Mouse (Mus musculus) layer of hippocampus, adult 11-12 months (tissue): ENCODE measurements around the gene Uqcrc2.

Source experiments
- DNase-seq: peaks from one replicate; pipeline ENCODE4 v3.0.0; 2022; ENCODE audit warnings: low spot score

Gene Uqcrc2

DNA sequence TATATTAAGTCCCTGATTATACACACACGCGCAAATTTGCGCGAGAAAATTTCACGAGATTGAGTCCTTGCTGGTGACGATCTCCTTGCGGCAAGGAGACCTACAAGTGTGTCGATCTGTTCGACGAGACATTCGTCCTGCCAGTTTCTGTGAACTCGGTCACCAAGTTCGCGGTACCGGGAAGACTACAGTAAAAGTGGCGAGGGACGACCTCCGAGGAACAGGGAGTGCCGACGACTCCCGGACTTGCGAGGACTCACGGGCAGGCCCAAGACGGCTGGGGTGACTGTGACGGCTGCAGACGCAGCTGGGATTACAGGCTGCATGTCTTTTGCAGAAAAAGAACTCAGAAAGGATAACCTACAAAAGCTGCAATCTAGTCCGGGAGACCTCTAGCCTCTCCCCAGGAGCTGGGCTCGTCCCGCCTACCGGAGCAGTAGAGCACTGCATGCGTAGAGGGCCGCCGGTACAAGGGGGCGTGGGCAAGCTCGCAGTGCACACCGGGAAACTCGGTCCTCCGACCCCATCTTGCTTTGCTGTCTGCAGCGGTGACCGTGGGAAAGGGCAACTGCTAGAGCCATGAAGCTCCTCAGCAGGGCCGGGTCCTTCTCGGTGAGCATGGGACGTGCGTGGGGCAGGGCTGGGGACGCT is at the start of gene Uqcrc2:
Uqcrc2 (plus strand) TSS at position 466 of the 651 bp plus-strand sequence.
- peak; percentile 87 for DNase-seq

DNA sequence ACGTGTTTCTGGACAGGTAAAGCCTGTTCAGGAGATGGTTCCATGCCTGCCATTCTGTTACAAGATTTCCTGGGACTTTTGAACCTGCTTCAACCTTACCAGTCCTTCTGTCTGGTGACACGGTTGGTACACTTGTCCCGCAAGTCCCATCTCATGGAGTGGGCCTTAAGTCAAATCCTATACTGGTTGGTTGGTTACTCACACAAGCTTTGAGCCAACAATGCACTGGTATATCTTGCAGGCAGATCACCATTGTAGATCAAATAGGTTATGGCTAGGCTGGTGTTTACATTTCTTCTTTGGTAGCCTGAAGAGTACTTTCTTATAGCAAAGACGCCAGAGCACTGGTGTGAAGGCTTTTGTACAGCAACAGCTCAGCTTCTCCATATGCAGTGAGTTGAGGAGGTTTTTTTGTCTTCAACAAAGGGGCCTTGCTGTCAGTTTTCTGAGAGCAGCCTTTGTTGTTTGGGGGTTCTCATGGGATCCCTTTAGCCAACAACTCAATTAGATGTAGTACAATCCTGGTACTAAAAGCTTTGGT is 37.7 kb upstream of the Uqcrc2 start:
- DNase-seq: no peak

DNA sequence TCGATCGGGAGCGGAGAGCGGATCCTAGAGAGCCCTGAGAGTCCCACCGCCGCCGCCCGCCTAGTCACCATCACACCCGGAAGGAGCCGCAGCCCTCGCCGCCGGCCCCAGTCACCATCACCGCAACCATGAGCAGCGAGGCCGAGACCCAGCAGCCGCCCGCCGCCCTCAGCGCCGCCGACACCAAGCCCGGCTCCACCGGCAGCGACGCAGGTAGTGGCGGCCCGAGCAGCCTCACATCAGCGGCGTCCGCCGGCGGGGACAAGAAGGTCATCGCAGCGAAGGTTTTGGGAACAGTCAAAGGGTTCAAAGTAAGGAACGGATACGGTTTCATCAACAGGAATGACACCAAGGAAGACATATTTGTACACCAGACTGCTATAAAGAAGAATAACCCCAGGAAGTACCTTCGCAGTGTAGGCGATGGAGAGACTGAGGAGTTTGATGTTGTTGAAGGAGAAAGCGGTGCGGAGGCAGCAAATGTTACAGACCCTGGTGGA is 37.2 kb upstream of the Uqcrc2 start:
- DNase-seq: peak; percentile 7

DNA sequence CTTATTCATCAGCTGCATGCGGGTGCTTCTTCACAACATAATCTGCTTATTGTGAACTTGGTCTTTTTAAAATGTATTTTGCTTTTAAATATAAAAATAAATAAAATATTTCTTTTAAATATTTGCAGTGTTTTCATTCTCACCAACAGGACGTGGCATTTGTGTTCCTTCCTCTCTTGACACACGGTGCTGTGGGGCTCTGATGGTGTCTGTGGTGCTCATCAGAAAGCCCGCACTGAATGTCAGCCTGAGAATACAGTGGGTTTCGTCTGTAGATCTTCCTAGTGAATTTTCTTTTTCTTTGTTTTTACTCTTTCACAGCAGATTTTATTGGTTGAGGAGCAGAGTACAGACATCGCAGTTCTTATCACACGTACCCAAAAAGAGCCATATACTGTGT is 36.6 kb upstream of the Uqcrc2 start:
- DNase-seq: no peak

DNA sequence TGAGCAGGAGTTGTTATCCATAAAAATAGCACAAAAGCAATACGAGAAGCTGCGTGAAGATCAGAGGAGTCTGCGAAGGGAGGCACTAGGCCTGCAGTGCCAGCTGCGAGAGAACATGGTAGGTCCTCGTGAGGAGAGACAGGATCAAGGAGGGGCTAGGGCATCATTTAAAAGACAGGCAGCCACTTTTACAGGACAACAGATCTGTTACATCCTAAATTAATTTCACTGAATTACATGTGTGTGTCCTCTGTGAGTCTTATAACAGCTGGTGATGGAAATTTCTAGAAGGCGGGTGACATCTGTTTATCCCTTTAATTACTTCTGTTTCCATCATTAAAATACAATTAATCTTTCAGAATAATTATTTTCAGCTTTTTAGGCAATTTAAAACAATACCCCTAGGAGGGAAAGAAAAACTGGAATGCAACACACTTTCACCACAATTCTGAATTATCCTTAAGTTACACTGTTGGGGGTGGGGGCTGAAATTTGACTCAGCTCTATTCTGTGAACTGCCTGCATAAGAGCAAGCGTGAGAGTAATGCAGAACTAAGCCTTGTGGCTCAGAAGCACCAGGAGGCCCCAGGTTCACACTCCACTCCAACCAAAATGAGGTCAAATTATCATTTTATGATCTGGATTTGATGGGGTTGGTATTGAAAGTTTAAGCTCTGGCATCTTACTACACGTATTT is 14.8 kb upstream of the Uqcrc2 start:
- DNase-seq: no peak

DNA sequence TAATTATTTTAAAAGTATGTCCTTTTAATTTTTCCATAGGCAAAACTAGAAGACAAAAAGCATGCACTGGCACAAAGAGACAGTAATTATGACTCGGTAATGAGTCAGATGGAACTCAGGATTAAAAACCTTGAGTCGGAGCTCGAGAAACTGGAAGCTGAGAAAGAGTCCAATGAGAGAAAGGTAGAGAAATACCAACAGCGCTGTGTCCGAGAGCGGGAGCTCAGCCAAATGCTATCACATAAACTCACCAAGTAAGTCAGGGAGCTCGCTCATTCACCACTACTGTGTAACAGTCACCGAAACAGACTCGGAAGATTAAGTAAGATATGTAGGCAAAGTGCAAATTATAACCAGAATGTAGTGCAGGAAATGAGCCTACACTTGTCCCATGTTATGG is 14.1 kb upstream of the Uqcrc2 start:
- DNase-seq: no peak

DNA sequence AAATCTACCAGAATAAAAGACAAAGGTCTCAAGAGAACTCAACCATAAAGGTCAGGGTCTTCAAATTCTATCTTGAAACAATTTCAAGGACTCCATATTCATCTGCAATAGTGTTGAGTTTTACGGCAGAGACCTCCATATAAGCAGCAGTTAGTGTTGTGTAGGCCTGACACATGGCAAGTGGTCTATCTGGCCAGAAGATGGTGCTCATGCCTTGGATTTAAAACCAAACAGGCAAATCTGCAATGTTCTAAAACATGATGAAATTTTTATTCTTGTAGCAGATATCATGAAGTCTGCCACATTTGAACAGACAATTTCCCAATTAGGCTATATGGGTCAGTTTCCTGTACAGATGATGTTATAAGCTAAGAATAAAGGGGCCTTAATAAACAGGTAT is 2.5 kb upstream of the Uqcrc2 start:
- DNase-seq: peak; percentile 53

DNA sequence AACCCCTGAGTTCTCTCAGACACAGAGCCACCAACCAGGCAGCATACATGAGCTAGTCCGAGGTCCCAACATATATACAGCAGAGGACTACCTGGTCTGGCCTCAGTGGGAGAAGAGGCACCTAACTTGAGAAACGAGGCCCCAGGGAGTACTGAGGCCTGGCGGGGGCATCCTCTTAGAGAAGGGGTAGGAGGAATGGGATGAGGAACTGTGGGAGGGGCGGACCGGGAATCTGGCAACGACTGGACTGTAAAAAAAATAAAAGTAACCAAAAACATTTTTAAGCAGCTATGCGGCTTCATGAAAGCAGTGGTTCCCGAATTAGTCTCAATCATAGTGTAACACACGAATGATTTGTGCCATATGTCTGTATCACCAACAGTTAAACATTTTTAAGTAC is 675 bp upstream of the Uqcrc2 start:
- no peak for DNase-seq

DNA sequence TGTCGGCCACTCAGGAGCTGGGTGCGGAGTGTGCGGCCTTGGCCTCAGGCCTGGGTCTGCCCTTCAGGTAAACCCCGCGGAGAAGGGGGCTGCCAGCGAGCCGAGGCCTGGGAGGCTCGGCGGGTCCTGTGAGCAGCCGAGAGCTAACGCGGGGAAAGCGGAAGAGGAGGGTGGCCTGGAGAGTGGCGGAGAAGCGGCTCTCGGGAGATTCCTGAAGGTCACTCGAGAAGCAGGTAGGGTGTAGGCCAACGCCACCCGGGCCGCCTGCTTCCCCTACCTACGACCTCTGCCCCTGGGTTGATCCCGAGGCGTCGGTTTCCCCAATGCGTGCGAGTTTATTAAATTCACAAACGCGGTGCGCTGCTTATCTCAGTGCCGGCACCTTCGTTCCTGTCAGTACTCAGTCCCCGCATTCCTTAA is 396 bp downstream of the Uqcrc2 start:
- no peak for DNase-seq

DNA sequence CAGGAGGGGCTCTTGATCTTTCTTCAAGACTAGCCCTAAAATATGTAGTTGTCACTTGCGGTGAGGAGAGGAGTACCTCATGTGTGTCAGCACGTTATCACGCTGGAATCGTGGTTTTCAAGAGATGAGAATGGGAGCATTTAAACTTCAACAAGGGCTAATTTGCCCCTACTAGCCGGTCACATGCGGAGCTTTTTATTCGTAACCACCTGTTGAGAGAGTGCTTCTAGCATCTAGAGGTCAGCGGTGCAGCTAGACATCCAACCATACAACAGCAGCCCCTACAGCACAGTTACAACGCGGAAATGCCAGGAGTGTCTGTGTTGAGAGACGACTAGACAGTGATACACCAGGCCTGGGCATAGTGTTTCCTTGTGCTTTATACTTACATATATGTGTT is 845 bp downstream of the Uqcrc2 start:
- no peak for DNase-seq

DNA sequence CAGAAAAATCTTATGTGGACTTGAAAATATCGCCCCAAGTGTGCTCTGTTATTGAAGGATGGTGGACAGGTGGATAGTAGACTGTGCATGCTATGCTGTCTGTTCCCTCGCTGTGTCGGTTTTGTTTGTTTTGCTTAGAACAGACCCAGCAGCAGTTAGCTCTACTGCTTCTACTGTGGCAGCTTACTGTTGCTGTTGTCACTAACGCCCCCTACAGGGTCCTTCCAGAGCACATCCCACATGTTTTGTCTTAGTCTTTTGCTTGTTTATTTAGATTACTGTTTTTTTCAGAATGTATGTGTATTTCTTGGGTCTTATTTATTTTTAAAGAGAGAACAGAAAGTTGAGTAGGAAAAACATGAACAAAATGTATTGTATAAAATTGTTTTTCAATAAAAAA is 8.2 kb downstream of the Uqcrc2 start:
- DNase-seq: no peak

DNA sequence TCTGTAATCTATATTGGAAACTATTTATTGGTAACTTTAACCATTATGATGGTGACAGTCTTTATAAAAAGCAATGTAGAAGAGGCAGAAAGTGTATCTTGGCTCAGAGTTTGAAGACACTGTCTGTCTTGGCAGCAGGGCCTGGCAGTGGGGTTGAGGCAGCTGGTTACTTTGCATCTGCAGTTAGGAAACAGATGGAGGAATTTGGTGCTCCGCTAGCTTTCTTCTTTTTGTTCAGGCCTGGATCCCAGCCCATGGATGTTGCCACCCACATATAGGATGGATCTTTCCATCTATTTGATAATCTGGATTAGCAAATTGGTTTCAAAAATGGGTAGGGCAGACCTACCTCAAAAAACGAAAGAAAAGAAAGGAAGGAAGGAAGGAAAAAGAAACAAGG is 12.9 kb downstream of the Uqcrc2 start:
- DNase-seq: peak; percentile 68

DNA sequence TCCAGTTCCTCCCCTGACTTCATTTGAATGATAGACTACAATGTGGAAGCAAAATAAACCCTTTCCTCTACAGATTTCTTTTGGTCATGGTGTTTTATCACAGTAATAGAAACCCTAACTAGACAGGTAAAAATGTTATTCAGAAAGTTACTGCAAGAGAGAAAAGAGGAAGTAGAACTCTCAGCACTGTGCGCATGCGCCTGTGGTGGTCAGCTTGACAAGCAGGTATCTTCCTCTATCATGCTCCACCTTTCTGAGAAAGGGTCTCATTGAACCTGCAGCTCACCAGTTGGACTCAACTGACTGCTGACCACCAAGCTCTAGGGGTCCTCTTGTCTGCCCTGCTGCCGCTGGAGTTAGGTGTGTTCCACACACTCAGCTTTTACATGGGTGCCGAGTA is 27.1 kb downstream of the Uqcrc2 start:
- DNase-seq: no peak

DNA sequence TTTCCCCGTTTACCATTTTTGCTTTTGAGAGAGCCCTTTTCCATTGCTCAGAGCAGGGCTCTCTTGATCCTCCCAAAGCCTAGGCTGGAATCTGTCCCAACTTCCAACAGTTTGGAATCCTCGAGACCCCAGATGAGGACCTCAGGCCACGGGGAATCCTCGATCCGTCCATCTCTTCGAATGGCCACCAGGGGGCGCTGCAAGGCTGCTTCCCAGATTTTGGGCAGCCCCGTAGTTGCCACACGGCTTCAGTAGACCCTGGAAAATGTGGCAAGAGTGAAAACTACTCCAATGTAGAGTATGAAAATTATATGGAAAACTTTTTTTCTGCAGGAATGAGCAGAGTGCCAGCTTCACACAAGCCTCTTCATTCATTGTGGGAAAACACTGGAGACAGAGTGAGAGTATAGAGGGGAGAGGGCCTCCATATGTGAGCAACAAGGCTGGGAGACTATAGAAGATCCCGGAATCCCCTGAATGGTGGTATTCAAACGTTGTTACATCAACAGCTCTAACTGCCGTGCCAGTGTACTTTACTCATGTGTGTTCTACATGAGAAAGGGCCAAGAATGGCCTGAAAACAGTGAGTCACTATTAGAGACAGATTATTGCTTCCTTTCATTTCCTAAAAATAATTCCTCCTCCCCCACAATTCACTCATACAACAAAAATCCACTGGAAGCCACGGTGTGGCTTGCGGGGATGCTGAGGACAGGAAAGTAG is 35.3 kb downstream of the Uqcrc2 start, which contains the start of gene Pdzd9:
Pdzd9 (minus strand) TSS at position 191 of the 723 bp plus-strand sequence.
- DNase-seq: peak; percentile 55

DNA sequence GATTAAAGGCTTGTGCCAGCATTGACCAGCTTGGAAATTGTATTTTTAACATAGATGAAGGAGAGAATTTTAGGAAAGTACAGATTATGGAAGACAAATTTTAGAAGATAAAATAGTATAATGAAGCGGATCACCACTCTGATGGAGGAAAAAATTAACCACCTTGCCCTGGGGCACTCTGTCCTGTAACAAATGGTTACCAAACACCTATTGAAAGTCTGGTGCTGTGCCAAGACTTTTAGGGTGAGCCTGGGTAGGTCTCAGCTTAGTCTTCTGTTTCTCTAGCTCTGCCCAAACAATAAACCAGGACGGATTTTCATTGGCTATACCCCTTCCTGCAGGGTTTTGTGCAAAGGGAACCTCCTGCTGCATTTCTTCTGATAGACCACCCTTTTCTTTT is 36.3 kb downstream of the Uqcrc2 start:
- no peak for DNase-seq

DNA sequence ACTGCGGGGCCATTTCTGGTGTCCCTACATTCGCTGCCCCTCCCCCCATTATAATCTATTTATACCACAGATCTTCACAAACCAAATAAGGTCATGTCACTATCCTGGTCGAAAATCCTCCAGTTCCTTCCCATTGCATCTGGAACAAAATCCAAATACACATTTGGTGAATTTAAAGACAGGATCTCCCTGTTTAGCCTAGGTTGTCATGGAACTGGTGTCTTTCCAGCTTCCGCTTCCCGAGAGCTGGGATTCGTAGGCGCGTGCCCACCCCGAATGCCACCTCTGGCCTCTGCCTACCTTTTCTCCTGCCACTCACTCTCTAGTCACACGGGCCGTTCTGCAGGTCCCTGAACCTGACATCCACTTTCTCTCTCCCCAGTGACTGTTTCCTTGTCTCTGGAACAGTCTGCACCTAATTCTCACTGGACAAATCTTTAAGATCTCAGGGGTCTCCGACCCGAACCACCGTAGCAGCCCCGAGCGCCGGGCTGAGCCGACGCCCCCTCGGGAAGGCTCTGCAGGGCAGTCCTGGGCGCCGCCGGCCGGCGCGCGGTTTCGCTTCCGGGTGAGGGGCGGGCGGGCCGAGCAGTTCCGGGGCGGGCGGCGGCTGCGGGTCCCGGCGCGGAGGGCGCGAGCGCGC is 42.1 kb downstream of the Uqcrc2 start, which contains the start of gene Mosmo:
Mosmo (plus strand) TSS at position 618 of the 643 bp plus-strand sequence.
- DNase-seq: peak; percentile 60

DNA sequence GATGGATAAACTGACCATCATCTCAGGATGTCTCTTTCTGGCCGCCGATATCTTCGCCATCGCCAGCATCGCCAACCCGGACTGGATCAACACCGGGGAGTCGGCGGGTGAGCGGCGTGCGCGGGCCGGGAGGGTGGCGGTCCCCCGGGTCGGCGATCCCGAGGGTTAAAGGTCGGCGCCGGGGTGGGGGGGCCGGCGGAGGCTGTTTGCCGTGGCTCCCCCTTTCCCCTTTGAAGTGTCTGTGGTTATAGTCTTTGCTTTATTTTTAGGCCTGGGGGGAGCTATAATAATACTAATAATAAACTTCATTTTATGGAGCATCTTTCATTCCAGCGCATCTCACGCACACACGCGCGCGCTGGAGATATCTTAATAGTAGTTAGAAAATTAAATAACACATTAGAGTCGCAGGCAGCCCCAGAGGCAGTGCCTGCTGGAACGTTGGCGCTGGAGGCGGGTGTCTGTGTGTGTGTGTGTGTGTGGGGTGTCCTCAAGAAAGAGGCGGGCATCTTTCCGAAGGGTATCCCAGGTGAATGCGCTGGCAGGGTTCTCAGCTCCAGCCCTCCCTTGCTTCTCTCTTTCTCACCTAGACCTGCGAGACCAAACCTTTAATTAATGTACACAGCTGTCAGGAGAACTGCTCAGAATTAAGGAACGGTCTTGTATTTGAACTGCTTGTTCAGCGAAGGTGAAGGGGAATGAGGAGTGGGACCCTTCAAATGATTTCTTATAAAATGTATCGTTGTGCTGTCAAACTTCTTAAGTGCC is 43.0 kb downstream of the Uqcrc2 start:
- peak; percentile 37 for DNase-seq

DNA sequence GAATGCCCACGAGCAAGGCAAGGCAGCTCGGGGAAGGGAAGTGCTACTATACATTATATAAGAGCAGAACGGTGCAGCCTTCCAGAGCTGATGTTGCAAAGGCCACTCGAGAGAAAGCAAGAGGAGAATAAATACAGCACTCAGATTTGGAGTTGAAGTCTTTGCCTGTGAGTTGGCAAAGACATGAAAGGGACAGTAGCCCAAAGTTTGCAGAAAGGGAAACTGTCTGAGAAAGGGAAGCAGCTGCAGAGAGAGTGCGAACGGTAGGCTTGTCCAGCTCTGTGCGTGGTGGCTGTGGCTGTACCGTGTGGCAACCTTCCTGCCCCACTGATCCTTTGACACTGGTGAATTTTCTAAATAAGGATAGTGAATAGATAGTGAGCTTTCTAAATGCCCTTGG is 44.0 kb downstream of the Uqcrc2 start:
- DNase-seq: no peak

DNA sequence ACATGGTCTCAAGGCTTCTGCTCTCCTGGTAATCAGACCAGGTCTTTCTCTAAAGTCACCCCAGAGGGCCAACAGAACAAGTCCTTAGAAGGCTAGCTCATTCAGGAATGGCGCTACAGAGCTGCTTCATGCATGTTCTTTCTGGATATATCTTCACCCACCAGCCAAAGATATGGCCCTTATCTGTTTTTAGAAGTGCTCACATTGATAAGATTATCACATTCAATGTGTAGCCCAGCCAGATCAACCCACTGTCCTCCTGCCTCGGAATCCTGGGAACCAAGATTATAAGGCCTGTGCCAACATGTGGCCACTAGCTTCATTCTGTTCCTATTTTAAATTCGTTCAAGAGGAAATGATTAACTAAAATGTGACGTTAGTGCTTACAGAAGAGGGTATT is 47.0 kb downstream of the Uqcrc2 start:
- DNase-seq: no peak

DNA sequence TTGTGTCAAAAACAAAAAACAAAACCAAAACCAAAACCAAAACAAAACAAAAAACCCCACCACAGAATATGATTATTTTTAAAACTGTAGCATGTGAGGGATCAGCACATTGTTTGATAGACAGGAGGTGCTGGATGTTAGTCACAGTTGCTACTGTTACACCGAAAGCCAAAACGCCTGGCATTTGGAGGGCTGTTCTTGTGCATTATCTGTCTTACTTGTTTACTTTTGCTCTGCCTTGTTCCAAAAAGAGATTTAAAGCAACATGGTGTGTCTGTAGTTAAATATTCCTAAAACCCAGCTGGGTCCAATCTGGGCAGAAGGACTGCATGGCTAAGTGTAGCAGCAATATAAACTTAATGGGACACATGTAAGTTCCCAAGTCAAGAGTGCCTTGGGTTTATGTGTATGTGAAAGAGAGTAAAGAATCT is 49.8 kb downstream of the Uqcrc2 start:
- peak; percentile 39 for DNase-seq

DNA sequence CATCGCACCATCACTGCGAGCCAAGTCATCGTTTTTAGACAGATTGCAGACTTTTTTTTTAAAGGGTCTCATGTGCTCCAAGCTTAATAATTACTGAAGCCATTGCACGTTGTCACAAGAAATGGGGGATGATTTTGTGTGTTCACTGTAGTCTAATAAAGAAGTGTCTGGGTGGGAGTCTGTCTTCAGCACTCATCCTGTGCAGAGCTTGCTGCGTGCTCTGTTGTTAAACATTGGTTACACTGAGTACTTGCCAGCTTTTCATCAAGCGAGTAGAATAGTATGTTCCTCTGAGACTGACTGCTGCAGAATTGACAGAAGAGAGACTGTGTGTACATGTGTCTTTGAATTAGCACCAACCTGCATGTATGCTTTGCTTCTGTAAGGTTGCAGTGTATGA is 50.3 kb downstream of the Uqcrc2 start:
- DNase-seq: peak; percentile 18
